Mouse (Mus musculus): ENCODE results near the gene Dnajc1. TPM values are rescaled to one million over a fixed set of nuclear protein-coding genes. Genes with fewer than 3 reads are reported as not detected.
A peak's percentile ranks its signal among the peaks of the same experiment; 100 is the strongest.

Dnajc1 gene
- polyA plus RNA-seq, 1 experiment = 60.2 TPM

- no peak overlapping the region for H3K4me3 ChIP-seq (replicated peaks)
- peaks cover 6% of the 10 kb centered on the region; the same call in 1 of the 2 replicates for H3K9me3 ChIP-seq
- no peaks in the 10 kb centered on the region for H3K27me3 ChIP-seq (replicated peaks)
- H3K4me1 ChIP-seq = peaks cover 68% of the 10 kb centered on the region
- TF ChIP-seq GATA1 (IDR thresholded peaks at IDR 0.05; ENCODE audit: borderline replicate concordance, low read length) (no peak), FLI1 (IDR thresholded peaks at IDR 0.05; ENCODE audit: low read length) (no peak)
- H3K36me3 ChIP-seq (replicated peaks; ENCODE audit: low read length) = peaks cover 77% of the 10 kb centered on the region
Observed at GRCm38 (mm10) chr2:18176235-18176634, 216.4 kb downstream of the Dnajc1 start.

DNA sequence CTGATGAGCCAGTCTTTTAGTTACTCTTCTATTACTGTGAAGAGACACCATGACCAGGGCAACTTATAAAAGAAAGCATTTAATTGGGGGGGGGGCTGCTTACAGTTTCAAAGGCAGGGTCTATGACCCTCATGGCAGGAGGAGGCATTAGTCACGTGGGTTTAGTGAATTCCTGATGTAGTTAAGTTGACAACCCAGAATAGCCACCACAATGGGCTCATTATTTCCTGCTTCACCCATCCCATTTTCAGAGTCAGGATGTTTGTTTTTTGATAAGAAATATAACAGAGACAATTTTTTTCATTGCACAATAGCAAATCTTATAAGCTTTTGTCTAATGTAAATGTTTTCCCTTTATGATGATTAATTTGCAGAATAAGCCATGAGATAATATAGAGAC is 217.4 kb downstream of the Dnajc1 start:
- no peaks in the 10 kb centered on the region for H3K27me3 ChIP-seq (replicated peaks)
- H3K4me3 ChIP-seq (replicated peaks) = no peak overlapping the region
- TF ChIP-seq FLI1 (IDR thresholded peaks at IDR 0.05; ENCODE audit: low read length) (no peak), GATA1 (IDR thresholded peaks at IDR 0.05; ENCODE audit: borderline replicate concordance, low read length) (no peak)
- H3K9me3 ChIP-seq = peaks cover 6% of the 10 kb centered on the region; the same call in 1 of the 2 replicates
- peaks cover 70% of the 10 kb centered on the region for H3K4me1 ChIP-seq
- H3K36me3 ChIP-seq (replicated peaks; ENCODE audit: low read length) = peaks cover 73% of the 10 kb centered on the region

DNA sequence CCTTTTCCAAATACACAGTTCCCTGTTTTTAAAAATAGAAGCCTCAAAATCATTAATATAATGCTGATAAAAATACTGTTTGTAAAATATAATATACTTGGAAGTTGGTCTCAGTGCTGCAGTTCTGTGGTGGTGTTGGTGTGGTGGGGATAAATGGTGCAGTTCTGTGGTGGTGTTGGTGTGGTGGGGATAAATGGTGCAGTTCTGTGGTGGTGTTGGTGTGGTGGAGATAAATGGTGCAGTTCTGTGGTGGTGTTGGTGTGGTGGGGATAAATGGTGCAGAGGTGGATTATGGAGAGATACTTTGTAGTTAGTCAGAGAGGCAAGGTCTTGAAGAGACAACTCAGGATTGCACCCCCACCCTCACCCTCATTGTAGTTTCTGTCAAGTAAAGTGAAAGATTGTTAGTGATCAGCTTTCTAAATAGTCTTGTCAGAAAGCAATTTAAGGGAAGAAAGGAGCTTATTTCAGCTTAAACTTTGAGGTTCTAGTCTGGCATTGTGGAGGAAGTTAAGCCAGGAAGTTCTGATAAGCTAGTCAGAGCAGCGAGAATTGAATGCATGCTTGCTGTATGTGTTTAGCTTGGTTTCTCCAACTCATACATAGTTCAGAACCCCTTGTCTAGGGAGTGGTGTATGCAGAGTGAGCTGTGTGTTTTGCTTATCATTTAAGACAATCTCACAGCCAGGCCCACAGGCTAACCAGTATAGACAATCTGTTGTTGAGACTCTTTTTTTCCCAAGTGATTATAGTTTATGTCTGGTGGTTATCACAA is 223.3 kb downstream of the Dnajc1 start:
- H3K4me1 ChIP-seq = peaks cover 53% of the 10 kb centered on the region
- H3K36me3 ChIP-seq (replicated peaks; ENCODE audit: low read length) = peaks cover 44% of the 10 kb centered on the region
- no peaks in the 10 kb centered on the region for H3K9me3 ChIP-seq
- H3K4me3 ChIP-seq (replicated peaks) = peak overlapping the region; percentile 74
- TF ChIP-seq GATA1 (IDR thresholded peaks at IDR 0.05; ENCODE audit: borderline replicate concordance, low read length) (no peak), FLI1 (IDR thresholded peaks at IDR 0.05; ENCODE audit: low read length) (no peak)
- no peaks in the 10 kb centered on the region for H3K27me3 ChIP-seq (replicated peaks)

- H3K36me3 ChIP-seq (replicated peaks; ENCODE audit: low read length) = peaks cover 46% of the 10 kb centered on the region
- H3K4me3 ChIP-seq (replicated peaks) = no peak overlapping the region
- no peak for TF ChIP-seq GATA1 (IDR thresholded peaks at IDR 0.05; ENCODE audit: borderline replicate concordance, low read length)
- no peak for TF ChIP-seq FLI1 (IDR thresholded peaks at IDR 0.05; ENCODE audit: low read length)
- H3K9me3 ChIP-seq = no peaks in the 10 kb centered on the region
- peaks cover 41% of the 10 kb centered on the region for H3K4me1 ChIP-seq
- H3K27me3 ChIP-seq (replicated peaks) = no peaks in the 10 kb centered on the region
Observed at GRCm38 (mm10) chr2:18165511-18165910, 227.1 kb downstream of the Dnajc1 start.

GRCm38 (mm10) chr2:18160992-18161391 is 231.6 kb downstream of the Dnajc1 start:
- H3K9me3 ChIP-seq = no peaks in the 10 kb centered on the region
- H3K27me3 ChIP-seq (replicated peaks) = no peaks in the 10 kb centered on the region
- H3K4me3 ChIP-seq (replicated peaks) = no peak overlapping the region
- H3K4me1 ChIP-seq = peaks cover 13% of the 10 kb centered on the region; the same call in 1 of the 2 replicates
- TF ChIP-seq FLI1 (IDR thresholded peaks at IDR 0.05; ENCODE audit: low read length) = no peak
- TF ChIP-seq GATA1 (IDR thresholded peaks at IDR 0.05; ENCODE audit: borderline replicate concordance, low read length) = no peak
- H3K36me3 ChIP-seq (replicated peaks; ENCODE audit: low read length) = peaks cover 60% of the 10 kb centered on the region

- peaks cover 70% of the 10 kb centered on the region for H3K36me3 ChIP-seq (replicated peaks; ENCODE audit: low read length)
- TF ChIP-seq FLI1 (IDR thresholded peaks at IDR 0.05; ENCODE audit: low read length) (no peak), GATA1 (IDR thresholded peaks at IDR 0.05; ENCODE audit: borderline replicate concordance, low read length) (no peak)
- no peaks in the 10 kb centered on the region for H3K9me3 ChIP-seq
- H3K4me1 ChIP-seq = peaks cover 13% of the 10 kb centered on the region; the same call in 1 of the 2 replicates
- H3K4me3 ChIP-seq (replicated peaks) = no peak overlapping the region
- no peaks in the 10 kb centered on the region for H3K27me3 ChIP-seq (replicated peaks)
Observed at GRCm38 (mm10) chr2:18159426-18159825, 233.2 kb downstream of the Dnajc1 start.

DNA sequence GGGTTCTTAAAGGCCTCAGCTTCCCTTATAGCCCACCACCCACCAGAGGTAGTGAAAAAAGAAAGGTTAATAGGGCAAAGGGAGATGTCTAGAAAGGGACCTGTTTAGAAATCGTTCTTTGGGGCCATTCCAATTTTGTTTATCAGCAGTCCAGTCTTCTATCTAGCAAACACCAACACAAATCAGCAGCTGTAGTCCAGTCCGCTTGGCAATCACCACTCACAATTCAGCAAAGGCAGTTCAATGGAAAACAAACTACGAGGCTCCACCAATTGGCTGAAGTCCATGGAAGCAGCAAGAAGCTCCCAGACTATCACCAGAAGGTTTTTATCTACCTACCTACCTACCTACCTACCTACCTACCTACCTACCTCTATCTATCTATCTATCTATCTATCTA is 236.5 kb downstream of the Dnajc1 start:
- H3K4me1 ChIP-seq = peaks cover 14% of the 10 kb centered on the region; the same call in 1 of the 2 replicates
- H3K9me3 ChIP-seq = no peaks in the 10 kb centered on the region
- H3K27me3 ChIP-seq (replicated peaks) = no peaks in the 10 kb centered on the region
- peaks cover 60% of the 10 kb centered on the region for H3K36me3 ChIP-seq (replicated peaks; ENCODE audit: low read length)
- TF ChIP-seq GATA1 (IDR thresholded peaks at IDR 0.05; ENCODE audit: borderline replicate concordance, low read length) (no peak), FLI1 (IDR thresholded peaks at IDR 0.05; ENCODE audit: low read length) (no peak)
- no peak overlapping the region for H3K4me3 ChIP-seq (replicated peaks)

Measured in megakaryocyte, embryonic 14.5 days (primary cell).